Mouse (Mus musculus): ENCODE measurements at regions not wholly inside any gene's neighbourhood (a gene's known extent, or its start where the extent isn't known, plus 50 kb on each side); places are given as distances from the start of the nearest gene placed in this dataset.

GRCm38 (mm10) chr8:90121935-90122334, 226.2 kb downstream of the Tox3 start:
- no peak for TF ChIP-seq TAL1 (IDR thresholded peaks at IDR 0.05; ENCODE audit: low read length)
- no peak for TF ChIP-seq GATA1 (IDR thresholded peaks at IDR 0.05; ENCODE audit: low read length)

Data from erythroblast, embryonic 14.5 days (primary cell).